Mouse (Mus musculus) cerebellum, adult 2 months (tissue): Measurements from ENCODE around the gene Pdlim3. TPM values are rescaled to one million over a fixed set of nuclear protein-coding genes. Genes with fewer than 3 reads are reported as not detected.

ENCODE experiments used
- DNase-seq, 2 experiments: peaks; one replicate each; pipeline ENCODE4 v3.0.0; 2021
- H3K27ac ChIP-seq: fragments of 200-500 bp; 2 replicates; pipeline ENCODE4 v1.5.1; 2012; ENCODE audit warnings: low read length, control low read depth, inconsistent platforms; ENCODE audit not compliant: insufficient read depth
- H3K27me3 ChIP-seq: fragments of 200-500 bp; 2 replicates; pipeline ENCODE4 v1.6.1; 2012; ENCODE audit warnings: inconsistent platforms, mild to moderate bottlenecking, low read length, moderate library complexity; ENCODE audit not compliant: control insufficient read depth, insufficient read depth
- H3K4me1 ChIP-seq: fragments of 200-500 bp; 2 replicates; pipeline ENCODE4 v1.6.1; 2011; ENCODE audit warnings: low read length; ENCODE audit not compliant: control insufficient read depth, insufficient read depth
- H3K4me3 ChIP-seq: fragments of 200-500 bp; replicated peaks from 2 replicates; pipeline ENCODE3; 2011; ENCODE audit warnings: mild to moderate bottlenecking, low read depth, low read length, control low read depth; ENCODE audit not compliant: insufficient read depth
- CTCF ChIP-seq: fragments of 200-500 bp; IDR thresholded peaks from 2 replicates; pipeline ENCODE4 v1.5.1; 2011; ENCODE audit warnings: low read depth, mild to moderate bottlenecking, control low read depth, low read length, moderate library complexity, borderline replicate concordance; ENCODE audit not compliant: insufficient read depth
- POLR2A ChIP-seq: fragments of 200-500 bp; IDR thresholded peaks from 2 replicates; pipeline ENCODE4 v1.6.1; 2011; ENCODE audit warnings: low read length, control low read depth, borderline replicate concordance; ENCODE audit not compliant: insufficient read depth
- WGBS: fragments of 180-500 bp; shearing (Covaris S2); methylation state at CpG from one replicate; pipeline ENCODE4 v1.1.7; 2018; 5-methylcytosine and 5-hydroxymethylcytosine counted together
- polyA plus RNA-seq: library from polyadenylated mRNA; depleted of rRNA; stranded (reverse); fragments of >200 nt; gene quantifications from 2 replicates; pipeline ENCODE4 v1.2.3, GENCODE M21; 2012; rRNA removed

The Pdlim3 gene
- 3.8 and 4.2 TPM in 2 replicates for polyA plus RNA-seq

- H3K4me3 ChIP-seq: peak within 1 kb of the TSS; percentile 8
- no peaks in the 10 kb centered on the region for H3K4me1 ChIP-seq
- TF ChIP-seq POLR2A: no peak
- no peak for TF ChIP-seq CTCF
- no peaks in the 10 kb centered on the region; the same call in 1 of the 2 replicates for H3K27me3 ChIP-seq
- WGBS: 1% methylated on average over 22 of the region's 22 CpGs
- DNase-seq: no peak
- no peak within 1 kb of the TSS for H3K27ac ChIP-seq
Measured at GRCm38 (mm10) chr8:45885202-45885685, at the start of gene Pdlim3. Gene Pdlim3 (plus strand): TSS chr8:45885461.

- Histone ChIP-seq H3K27me3 (no peaks in the 10 kb centered on the region), H3K4me1 (peaks cover 2% of the 10 kb centered on the region; the same call in 1 of the 2 replicates), H3K27ac (no peak overlapping the region), H3K4me3 (no peak overlapping the region)
- WGBS: 56% methylated on average over 5 of the region's 5 CpGs
- no peak for DNase-seq
- TF ChIP-seq CTCF (no peak), POLR2A (no peak)
Measured at GRCm38 (mm10) chr8:45843306-45843705, 42.0 kb upstream of the Pdlim3 start.

DNA sequence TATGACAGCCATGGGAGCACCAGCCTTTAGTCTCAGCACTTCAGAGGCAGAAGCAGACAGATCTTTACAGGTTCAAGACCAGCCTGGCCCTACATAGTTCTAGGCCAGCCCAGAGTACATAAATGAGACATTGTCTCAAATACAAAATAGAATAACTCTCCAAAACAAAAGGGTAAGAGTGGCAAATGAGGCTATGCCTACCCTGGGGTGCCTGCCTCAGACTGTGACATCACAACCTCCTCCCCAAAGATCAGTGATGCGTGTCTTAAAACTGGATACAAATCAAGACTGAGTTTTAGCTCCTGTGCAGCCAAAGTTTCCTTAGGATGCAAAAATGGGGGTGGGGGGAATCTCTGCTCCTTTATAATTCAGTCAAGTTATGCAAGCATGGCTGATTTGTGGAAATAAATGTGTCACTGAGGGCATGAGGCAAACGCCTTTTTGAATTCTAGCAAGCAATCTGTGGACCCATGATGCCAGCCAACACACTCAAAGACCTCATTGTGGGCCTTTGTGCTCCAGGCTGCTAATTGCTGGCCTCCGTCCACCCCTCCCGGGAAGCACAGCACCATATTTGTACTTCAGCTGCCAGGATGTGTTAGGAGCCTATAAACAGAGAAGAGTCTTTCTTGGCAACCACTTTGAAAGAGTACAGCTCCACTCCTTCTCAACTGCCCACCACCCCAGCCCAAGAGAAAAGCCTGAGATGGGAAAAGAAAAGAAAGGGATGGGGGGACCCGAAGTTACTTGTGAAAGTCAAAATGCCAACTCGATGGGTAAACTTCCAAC, 41.0 kb upstream of the Pdlim3 start:
- Histone ChIP-seq H3K27ac (no peak overlapping the region; the same call in 1 of the 2 replicates), H3K4me3 (no peak overlapping the region), H3K27me3 (no peaks in the 10 kb centered on the region), H3K4me1 (peaks cover 2% of the 10 kb centered on the region; the same call in 1 of the 2 replicates)
- whole genome bisulfite sequencing: 5% methylated on average over 6 of the region's 6 CpGs
- DNase-seq: peak; percentile 39 to 66
- TF ChIP-seq CTCF (no peak), POLR2A (no peak)

DNA sequence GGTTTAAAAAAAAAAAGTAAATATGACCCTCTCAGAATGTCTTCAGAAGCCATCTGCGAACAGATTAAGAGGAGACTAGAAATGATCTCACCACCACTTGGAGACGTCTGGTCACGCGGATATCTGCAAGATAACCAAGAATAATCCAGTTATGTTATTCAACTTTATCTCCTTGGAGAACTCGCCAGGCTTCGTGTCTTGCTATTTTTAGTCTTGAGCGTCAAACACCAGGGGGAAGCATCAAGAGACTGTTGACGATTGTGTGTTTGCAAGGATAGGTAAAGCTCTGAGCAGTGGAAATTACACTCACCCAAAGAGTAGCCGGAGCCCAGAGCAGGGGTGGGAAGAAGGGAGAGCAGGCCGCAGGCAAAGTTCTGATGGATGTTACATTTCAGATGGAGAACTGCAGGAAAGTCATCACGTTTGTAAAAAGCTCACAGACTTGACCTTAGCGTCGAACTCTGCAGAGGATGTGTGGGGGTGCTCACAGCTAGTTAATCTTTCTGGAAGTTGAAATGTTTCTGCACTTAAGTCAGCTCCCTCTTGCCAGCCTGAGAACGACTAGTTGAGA, 40.3 kb upstream of the Pdlim3 start:
- no peak overlapping the region for H3K27ac ChIP-seq
- no peaks in the 10 kb centered on the region for H3K27me3 ChIP-seq
- peaks cover 2% of the 10 kb centered on the region; the same call in 1 of the 2 replicates for H3K4me1 ChIP-seq
- TF ChIP-seq POLR2A (no peak), CTCF (no peak)
- DNase-seq: no peak
- 24% methylated on average over 14 of the region's 14 CpGs for WGBS
- no peak overlapping the region for H3K4me3 ChIP-seq

DNA sequence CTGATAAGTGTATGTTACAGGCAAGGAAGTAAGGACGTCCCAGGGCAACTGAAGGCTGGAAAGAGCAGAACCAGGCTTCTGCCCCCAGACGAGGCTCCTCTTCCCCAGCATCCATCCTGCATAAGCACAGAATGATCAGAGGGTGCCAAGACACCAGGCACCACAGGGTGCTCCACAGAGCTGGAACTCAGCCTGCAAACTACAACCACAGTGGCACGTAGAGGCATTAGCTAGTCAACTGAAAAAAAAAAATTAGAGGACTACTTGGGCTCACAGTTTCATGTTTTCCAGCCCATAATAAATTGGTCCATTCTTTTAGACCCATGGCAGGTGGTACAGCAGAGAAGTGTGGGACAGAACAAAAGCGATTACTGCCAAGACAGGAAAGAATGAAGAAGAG, 39.4 kb upstream of the Pdlim3 start:
- peaks cover 2% of the 10 kb centered on the region; the same call in 1 of the 2 replicates for H3K4me1 ChIP-seq
- H3K27me3 ChIP-seq: no peaks in the 10 kb centered on the region
- 34% methylated on average over 4 of the region's 4 CpGs for WGBS
- no peak overlapping the region for H3K27ac ChIP-seq
- DNase-seq: no peak
- no peak overlapping the region for H3K4me3 ChIP-seq
- TF ChIP-seq CTCF: no peak
- no peak for TF ChIP-seq POLR2A

DNA sequence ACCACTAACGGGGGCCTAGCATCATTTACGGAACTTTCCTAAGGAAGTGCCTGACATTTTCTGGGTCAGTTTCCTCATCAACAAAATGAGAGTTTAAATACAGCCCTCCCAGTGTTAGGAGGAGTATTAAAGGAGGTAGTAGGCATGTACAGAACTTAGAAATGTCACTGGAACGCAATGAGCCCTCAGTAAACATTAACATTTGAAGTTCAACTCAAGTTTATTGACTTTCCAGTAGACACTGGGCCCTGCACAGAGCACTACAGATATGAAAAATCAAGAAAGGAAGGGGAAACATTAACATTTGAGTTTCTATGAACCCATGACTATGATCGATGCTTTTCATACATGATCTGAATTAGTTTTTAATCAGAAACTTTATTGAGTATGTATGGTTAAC, 30.1 kb upstream of the Pdlim3 start:
- 95% methylated on average over 4 of the region's 4 CpGs for WGBS
- H3K27me3 ChIP-seq: no peaks in the 10 kb centered on the region
- no peak overlapping the region for H3K27ac ChIP-seq
- TF ChIP-seq CTCF (no peak), POLR2A (no peak)
- no peak overlapping the region for H3K4me3 ChIP-seq
- no peak for DNase-seq
- no peaks in the 10 kb centered on the region for H3K4me1 ChIP-seq

- Histone ChIP-seq H3K27ac (no peak overlapping the region), H3K27me3 (no peaks in the 10 kb centered on the region), H3K4me1 (no peaks in the 10 kb centered on the region), H3K4me3 (no peak overlapping the region)
- WGBS: 59% methylated on average over 5 of the region's 5 CpGs
- TF ChIP-seq CTCF (no peak), POLR2A (no peak)
- DNase-seq: no peak
Measured at GRCm38 (mm10) chr8:45857734-45858133, 27.5 kb upstream of the Pdlim3 start.
